ENCODE assay signal across 23 mouse cellular contexts in genomic region chr7:27319411-27319810, GRCm38 (mm10). TPM values are rescaled to one million over a fixed set of nuclear protein-coding genes. Genes with fewer than 3 reads are reported as not detected.
"Had no signal": no experiment of that assay in that cellular context is flagged by ENCODE, and none has a peak within 500 bp of the region (broad histone marks: within the 10 kb centered on the region; RNA-seq: fewer than 3 reads in every experiment).

No protein-coding gene starts in this region.

- H3K36me3 ChIP-seq: midbrain, embryonic 10.5 days; neural tube, embryonic 13.5 days; neural tube, embryonic 15.5 days had no signal

- DNase-seq: lung, adult 18-20 months; lung, embryonic 14.5 days; lung, postnatal 10 days; lung, postnatal 4 days; midbrain, embryonic 14.5 days; retina, postnatal 1 day; right cerebral cortex, adult 18-20 months; right cerebral cortex, postnatal 25 days; right cerebral cortex, postnatal 4 days; spleen, adult 18-20 months; thymus, adult 2 months; thymus, postnatal 25 days; thymus, postnatal 4 days had no signal

- H3K4me3 ChIP-seq: midbrain, embryonic 10.5 days; midbrain, embryonic 12.5 days; myocyte; neural tube, embryonic 13.5 days; neural tube, embryonic 15.5 days had no signal

- H3K4me1 ChIP-seq: neural tube, embryonic 13.5 days; neural tube, embryonic 15.5 days had no signal

- H3K4me2 ChIP-seq: lung, embryonic 14.5 days; midbrain, embryonic 12.5 days; neural tube, embryonic 13.5 days; neural tube, embryonic 15.5 days had no signal

- H3K27ac ChIP-seq: midbrain, embryonic 10.5 days; midbrain, embryonic 12.5 days; neural tube, embryonic 13.5 days; neural tube, embryonic 15.5 days had no signal

- H3K9ac ChIP-seq: lung, embryonic 14.5 days; midbrain, embryonic 12.5 days; neural tube, embryonic 13.5 days; neural tube, embryonic 15.5 days had no signal

- ATAC-seq: midbrain, embryonic 16.5 days had no signal

- H3K9me3 ChIP-seq: neural tube, embryonic 15.5 days had no signal

RNA-seq across cellular contexts. Expression of gene Ltbp4, which starts 18.1 kb away (rescaled TPM):
- total RNA-seq: megakaryocyte, adult 5-6 weeks had no signal

RNA-seq across cellular contexts. Expression of gene Gm20479, which starts 37.8 kb away (rescaled TPM):
- total RNA-seq: megakaryocyte, adult 5-6 weeks; megakaryocyte-erythroid progenitor cell, adult 5-6 weeks had no signal
- polyA plus RNA-seq: midbrain, embryonic 14.5 days; midbrain, embryonic 16.5 days; neural tube, embryonic 11.5 days; neural tube, embryonic 13.5 days; neural tube, embryonic 15.5 days; small intestine, adult 2 months; thymus, adult 2 months had no signal
